Mouse (Mus musculus) intestine, postnatal 0 days (tissue): ENCODE measurements around the gene Hmcn1. TPM values are rescaled to one million over a fixed set of nuclear protein-coding genes. Genes with fewer than 3 reads are reported as not detected.

Experiments used
- ATAC-seq: fragments of 200-750 bp; cut with Nextera tagmentation; 2 replicates; pipeline ENCODE4 v1.8.0; 2017; ENCODE audit warnings: mild to moderate bottlenecking, moderate TSS enrichment, moderate library complexity
- H3K27ac ChIP-seq: fragments of 300-500 bp; sonication (generic); 2 replicates; pipeline ENCODE4 v1.5.1; 2014; ENCODE audit warnings: mild to moderate bottlenecking, low read depth, low read length, moderate library complexity
- H3K27me3 ChIP-seq: fragments of 300-500 bp; sonication (generic); replicated peaks from 2 replicates; pipeline ENCODE4 v1.6.1; 2014; ENCODE audit warnings: low read length, mixed read lengths; ENCODE audit not compliant: control insufficient read depth, insufficient read depth
- H3K36me3 ChIP-seq: fragments of 300-500 bp; sonication (generic); 2 replicates; pipeline ENCODE4 v1.6.1; 2014; ENCODE audit warnings: mild to moderate bottlenecking, moderate library complexity; ENCODE audit not compliant: control insufficient read depth, insufficient read depth
- H3K4me1 ChIP-seq: fragments of 300-500 bp; sonication (generic); replicated peaks from 2 replicates; pipeline ENCODE4 v1.6.1; 2014; ENCODE audit warnings: antibody characterized with exemption, low read length, mixed read lengths; ENCODE audit not compliant: control insufficient read depth, insufficient read depth
- H3K4me2 ChIP-seq: fragments of 300-500 bp; sonication (generic); replicated peaks from 2 replicates; pipeline ENCODE4 v1.6.1; 2014; ENCODE audit warnings: low read depth, mild to moderate bottlenecking, moderate library complexity
- H3K4me3 ChIP-seq: fragments of 300-500 bp; sonication (generic); 2 replicates; pipeline ENCODE4 v1.5.1; 2014; ENCODE audit warnings: low read depth, low read length
- H3K9ac ChIP-seq: fragments of 300-500 bp; sonication (generic); 2 replicates; pipeline ENCODE4 v1.6.1; 2014; ENCODE audit warnings: mild to moderate bottlenecking, low read depth, low read length
- H3K9me3 ChIP-seq: fragments of 300-500 bp; sonication (generic); 2 replicates; pipeline ENCODE4 v1.6.1; 2016; ENCODE audit warnings: mixed run types; ENCODE audit not compliant: control insufficient read depth
- CTCF ChIP-seq: sonication (generic); IDR thresholded peaks from 2 replicates; pipeline ENCODE4 v1.5.1; 2016; ENCODE audit warnings: low read depth, mild to moderate bottlenecking, control low read depth, antibody characterized with exemption, moderate library complexity
- WGBS: fragments of 180-500 bp; shearing (Covaris S2); extraction: QIAGEN DNeasy Blood & Tissue Kit; methylation state at CpG from one replicate; pipeline ENCODE4 v1.1.7; 2014; 5-methylcytosine and 5-hydroxymethylcytosine counted together
- polyA plus RNA-seq: library from polyadenylated mRNA; unstranded; fragments of >200 nt; fragmentation: Nextera tagmentation; extraction: Ambion mirVana; gene quantifications from 2 replicates; pipeline ENCODE4 v1.2.1, GENCODE M21; 2015

The Hmcn1 gene
- polyA plus RNA-seq, 1 experiment from 2014 or later = 4.2 TPM

GRCm38 (mm10) chr1:150587410-150587809 lies 405.8 kb downstream of the Hmcn1 start:
- Histone ChIP-seq H3K9me3 (no peaks in the 10 kb centered on the region), H3K36me3 (no peaks in the 10 kb centered on the region), H3K4me3 (no peak overlapping the region), H3K4me1 (no peaks in the 10 kb centered on the region), H3K27ac (no peak overlapping the region), H3K4me2 (no peak overlapping the region), H3K9ac (no peak overlapping the region), H3K27me3 (no peaks in the 10 kb centered on the region)
- ATAC-seq = no peak
- no peak for TF ChIP-seq CTCF

- no peak for TF ChIP-seq CTCF
- no peaks in the 10 kb centered on the region for H3K9me3 ChIP-seq
- H3K9ac ChIP-seq = no peak overlapping the region
- H3K27ac ChIP-seq = no peak overlapping the region
- no peak for ATAC-seq
- WGBS = 50% methylated on average over 2 of the region's 2 CpGs
- H3K4me3 ChIP-seq = no peak overlapping the region
- H3K4me1 ChIP-seq = no peaks in the 10 kb centered on the region
- no peaks in the 10 kb centered on the region for H3K27me3 ChIP-seq
- H3K4me2 ChIP-seq = no peak overlapping the region
- H3K36me3 ChIP-seq = no peaks in the 10 kb centered on the region; the same call in 1 of the 2 replicates
Measured at GRCm38 (mm10) chr1:150584477-150584876, 408.8 kb downstream of the Hmcn1 start.

- no peaks in the 10 kb centered on the region for H3K27me3 ChIP-seq
Measured at GRCm38 (mm10) chr1:150583734-150584133, 409.5 kb downstream of the Hmcn1 start.

GRCm38 (mm10) chr1:150580561-150580960 lies 412.7 kb downstream of the Hmcn1 start:
- H3K36me3 ChIP-seq = no peaks in the 10 kb centered on the region; the same call in 1 of the 2 replicates
- 80% methylated on average over 7 of the region's 7 CpGs for WGBS
- no peaks in the 10 kb centered on the region for H3K4me1 ChIP-seq
- H3K4me3 ChIP-seq = no peak overlapping the region
- no peak overlapping the region for H3K27ac ChIP-seq
- no peaks in the 10 kb centered on the region for H3K9me3 ChIP-seq
- TF ChIP-seq CTCF = no peak
- no peak overlapping the region for H3K9ac ChIP-seq
- no peak overlapping the region for H3K4me2 ChIP-seq
- no peaks in the 10 kb centered on the region for H3K27me3 ChIP-seq
- ATAC-seq = no peak

More at GRCm38 (mm10) chr1:150583734-150584133, 409.5 kb downstream of the Hmcn1 start:
- no peaks in the 10 kb centered on the region; the same call in 1 of the 2 replicates for H3K36me3 ChIP-seq
- no peak for ATAC-seq
- no peak for TF ChIP-seq CTCF
- H3K4me1 ChIP-seq = no peaks in the 10 kb centered on the region
- no peak overlapping the region for H3K27ac ChIP-seq
- no peaks in the 10 kb centered on the region for H3K9me3 ChIP-seq
- H3K4me3 ChIP-seq = no peak overlapping the region
- WGBS = 58% methylated on average over 8 of the region's 8 CpGs
- no peak overlapping the region for H3K4me2 ChIP-seq
- H3K9ac ChIP-seq = no peak overlapping the region

GRCm38 (mm10) chr1:150573407-150573806 lies 419.8 kb downstream of the Hmcn1 start:
- WGBS = 92% methylated on average over 8 of the region's 8 CpGs
- Histone ChIP-seq H3K27ac (no peak overlapping the region), H3K27me3 (no peaks in the 10 kb centered on the region), H3K4me2 (no peak overlapping the region), H3K4me3 (no peak overlapping the region), H3K9me3 (no peaks in the 10 kb centered on the region), H3K9ac (no peak overlapping the region), H3K4me1 (no peaks in the 10 kb centered on the region), H3K36me3 (no peaks in the 10 kb centered on the region)
- ATAC-seq = no peak
- no peak for TF ChIP-seq CTCF

GRCm38 (mm10) chr1:150570562-150571156 lies 422.6 kb downstream of the Hmcn1 start:
- Histone ChIP-seq H3K9me3 (no peaks in the 10 kb centered on the region), H3K4me2 (no peak overlapping the region), H3K4me1 (no peaks in the 10 kb centered on the region), H3K27me3 (no peaks in the 10 kb centered on the region), H3K27ac (no peak overlapping the region), H3K4me3 (no peak overlapping the region), H3K9ac (no peak overlapping the region), H3K36me3 (no peaks in the 10 kb centered on the region)
- TF ChIP-seq CTCF = no peak
- 71% methylated on average over 4 of the region's 4 CpGs for WGBS
- no peak for ATAC-seq
